Comparison of ENCODE assay signal across 8 mouse cellular contexts in genomic region chr7:37357647-37358395, GRCm38 (mm10).
A peak's percentile ranks its signal among the peaks of the same experiment; 100 is the strongest.
DNase-seq lines count a peak whose midpoint lies in the region; ATAC-seq lines count a peak whose summit lies in the region.

No protein-coding gene starts in this region.

- ATAC-seq in heart, embryonic 14.5 days (ENCODE audit: insufficient number of reproducible peaks, insufficient read depth, low FRiP score, low read depth) = no peak
- no peak; the same call in 1 of the 2 replicates for ATAC-seq in liver, embryonic 12.5 days
- ATAC-seq in neural tube, embryonic 13.5 days (ENCODE audit: low read depth) = peak; percentile 48

- no peak overlapping the region for H3K4me3 ChIP-seq in heart, embryonic 14.5 days (ENCODE audit: control insufficient read depth in 1 of 2, insufficient read depth in 1 of 2, low read depth in 1 of 2, low read length in 2 of 2)
- no peak overlapping the region for H3K4me3 ChIP-seq in liver, embryonic 12.5 days
- H3K4me3 ChIP-seq in neural tube, embryonic 13.5 days = no peak overlapping the region

- DNase-seq in B cell, adult 2 months = peak; percentile 80
- DNase-seq in brain, adult 2 months (ENCODE audit: low read depth, low spot score) = peak; percentile 94
- DNase-seq in fibroblast of lung, adult 2 months (ENCODE audit: low read depth) = peak; percentile 40
- peak; percentile 86 for DNase-seq in kidney, postnatal 14 days
- peak; percentile 67 for DNase-seq in telencephalon, adult 2 months (ENCODE audit: low read depth, low spot score)

- 21% methylated on average over 17 of the region's 21 CpGs for WGBS in heart, embryonic 14.5 days
- WGBS in liver, embryonic 12.5 days (ENCODE audit: insufficient replicate concordance) = 20% methylated on average over 20 of the region's 21 CpGs
- WGBS in neural tube, embryonic 13.5 days = 19% methylated on average over 17 of the region's 21 CpGs

- H3K4me2 ChIP-seq in heart, embryonic 14.5 days (ENCODE audit: low read length) = peak overlapping the region; percentile 42
- H3K4me2 ChIP-seq in liver, embryonic 12.5 days = peak overlapping the region; percentile 19; the same call in 1 of the 2 replicates
- H3K4me2 ChIP-seq in neural tube, embryonic 13.5 days = 0 out of 2 replicates have a peak overlapping the region, but pooled peaks have one; percentile 14

- H3K27ac ChIP-seq in heart, embryonic 14.5 days (replicated peaks in 1 of 2; ENCODE audit: control insufficient read depth in 1 of 2, insufficient read depth in 1 of 2, low read depth in 2 of 2, low read length in 2 of 2) = no peak overlapping the region
- no peak overlapping the region for H3K27ac ChIP-seq in liver, embryonic 12.5 days
- H3K27ac ChIP-seq in neural tube, embryonic 13.5 days (replicated peaks) = peak overlapping the region; percentile 38; the same call in 1 of the 2 replicates

- H3K36me3 ChIP-seq in heart, embryonic 14.5 days (ENCODE audit: control insufficient read depth, insufficient read depth, low read length) = no peaks in the 10 kb centered on the region
- no peaks in the 10 kb centered on the region for H3K36me3 ChIP-seq in liver, embryonic 12.5 days
- H3K36me3 ChIP-seq in neural tube, embryonic 13.5 days = no peaks in the 10 kb centered on the region

- peaks cover 0 to 12% of the 10 kb centered on the region in 2 experiments; a peak in 3 of 4 replicates for H3K4me1 ChIP-seq in heart, embryonic 14.5 days (ENCODE audit: control insufficient read depth in 2 of 2, insufficient read depth in 2 of 2, low read length in 2 of 2)
- H3K4me1 ChIP-seq in liver, embryonic 12.5 days = no peaks in the 10 kb centered on the region
- H3K4me1 ChIP-seq in neural tube, embryonic 13.5 days (replicated peaks) = peaks cover 39% of the 10 kb centered on the region

- no peak overlapping the region for H3K9ac ChIP-seq in heart, embryonic 14.5 days (ENCODE audit: low read length)
- H3K9ac ChIP-seq in liver, embryonic 12.5 days = no peak overlapping the region
- peak overlapping the region; percentile 49; the same call in 1 of the 2 replicates for H3K9ac ChIP-seq in neural tube, embryonic 13.5 days

- H3K9me3 ChIP-seq in heart, embryonic 14.5 days (ENCODE audit: control insufficient read depth, low read length) = no peaks in the 10 kb centered on the region
- H3K9me3 ChIP-seq in liver, embryonic 12.5 days (replicated peaks) = no peaks in the 10 kb centered on the region
- H3K9me3 ChIP-seq in neural tube, embryonic 13.5 days = no peaks in the 10 kb centered on the region

- 0 out of 2 replicates have a peak, but pooled peaks cover 3% of the 10 kb centered on the region for H3K27me3 ChIP-seq in heart, embryonic 14.5 days (ENCODE audit: control insufficient read depth, insufficient read depth, low read length)
- H3K27me3 ChIP-seq in liver, embryonic 12.5 days (replicated peaks) = peaks cover 15% of the 10 kb centered on the region
- peaks cover 5% of the 10 kb centered on the region; the same call in 1 of the 2 replicates for H3K27me3 ChIP-seq in neural tube, embryonic 13.5 days

Comparison
In these comparisons a context has a peak if more than half of its experiments do, and no peak if none do; other contexts are left out.
1. DNase-seq: peak in every context shown above with its lines; median percentile 94 in brain, adult 2 months; 86 in kidney, postnatal 14 days; 80 in B cell, adult 2 months; 67 in telencephalon, adult 2 months; 40 in fibroblast of lung, adult 2 months.